Mouse (Mus musculus): Measurements from ENCODE around the gene Ano1.

GRCm38 (mm10) chr7:144696764-144697704, 54.7 kb downstream of the Ano1 start:
- TF ChIP-seq CTCF (IDR thresholded peaks at IDR 0.05; ENCODE audit: borderline replicate concordance, extremely low read depth, insufficient read depth, insufficient read length) (peak; percentile 58), POLR2A (IDR thresholded peaks at IDR 0.05; ENCODE audit: borderline replicate concordance, extremely low read depth, insufficient read depth, insufficient read length, poor library complexity, severe bottlenecking) (no peak)
